Mouse (Mus musculus) right cerebral cortex, postnatal 36 days (tissue): ENCODE results near the gene Btbd35f12.
"Not testable (repeated sequence)": the region's sequence is repeated elsewhere in the genome, so short reads cannot be mapped to it uniquely, and the experiment has no call there.

Experiments used
- DNase-seq, 2 experiments: peaks; one replicate each; pipeline ENCODE4 v3.0.0; 2022; ENCODE audit warnings: low spot score in 2 of 2, mixed read lengths in 1 of 2

Gene Btbd35f12

GRCm38 (mm10) chrX:33313079-33313478 is at the start of gene Btbd35f12:
Gene Btbd35f12, plus strand, starts transcription at chrX:33313379.
- not testable (repeated sequence) for DNase-seq

GRCm38 (mm10) chrX:33353254-33353653 is 40.1 kb downstream of the Btbd35f12 start:
- not testable (repeated sequence) for DNase-seq
